Mouse (Mus musculus): ENCODE data around the gene Rpl14.

- TF ChIP-seq EP300 (IDR thresholded peaks at IDR 0.05; ENCODE audit: low read depth) (no peak), CTCF (IDR thresholded peaks at IDR 0.05; ENCODE audit: low read depth) (no peak)
Measured at GRCm38 (mm10) chr9:120620409-120620745, 49.1 kb downstream of the Rpl14 start.
